Mouse (Mus musculus) right cerebral cortex, postnatal 25 days (tissue): ENCODE measurements at regions not wholly inside any gene's neighbourhood (a gene's known extent, or its start where the extent isn't known, plus 50 kb on each side); places are given as distances from the start of the nearest gene placed in this dataset.

ENCODE experiments used
- DNase-seq: peaks from one replicate; pipeline ENCODE4 v3.0.0; 2022

DNA sequence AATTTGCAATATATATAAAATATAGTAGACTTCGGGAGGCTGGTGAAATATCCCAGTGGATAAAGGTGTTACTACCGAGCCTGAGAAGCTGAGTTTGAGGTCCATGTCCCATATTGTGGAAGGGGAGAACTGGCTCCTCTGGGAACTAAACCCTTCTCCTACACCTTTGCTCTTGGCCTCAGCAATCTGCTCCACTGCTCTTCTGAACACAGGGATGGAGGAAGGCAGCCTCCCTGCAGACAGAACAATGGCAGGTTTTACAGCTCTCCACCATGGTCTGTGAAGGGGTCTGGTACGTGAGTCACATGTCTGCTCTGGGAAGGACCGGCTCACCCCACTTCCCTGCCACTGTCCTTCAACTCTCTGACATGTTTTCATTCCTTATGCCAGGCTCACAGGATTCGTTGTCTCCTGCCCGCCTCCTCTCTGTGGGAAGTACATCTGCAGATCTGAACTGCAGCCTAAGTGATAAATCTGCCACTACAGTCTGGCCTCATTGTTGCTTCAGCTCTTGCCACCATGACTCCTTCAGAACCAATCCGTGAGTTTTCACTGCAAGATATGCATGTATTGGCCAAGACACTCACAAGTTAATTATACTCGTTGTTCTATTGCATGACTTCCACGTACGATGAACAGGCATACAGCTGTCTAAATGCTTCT is 220.0 kb upstream of the Gm9767 start:
- no peak for DNase-seq

DNA sequence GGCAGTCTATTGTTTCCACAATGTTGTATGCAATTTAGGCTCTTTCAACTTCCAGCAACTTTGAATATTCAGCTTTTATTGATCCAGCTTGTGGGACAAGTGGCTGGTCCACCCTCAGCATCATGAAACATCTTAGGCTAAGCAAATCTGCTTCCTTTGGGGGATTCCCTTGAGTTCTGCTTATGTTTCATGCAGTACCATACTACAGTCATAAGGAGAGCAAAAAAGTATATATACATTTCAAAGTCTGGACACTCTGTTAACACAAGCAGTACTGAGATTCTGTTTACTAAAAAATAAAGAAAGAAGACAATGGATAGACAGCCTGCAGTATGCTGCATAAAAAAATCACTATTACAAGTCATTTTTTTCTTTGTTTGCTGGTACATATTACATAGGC is 233.7 kb upstream of the Gm9767 start:
- no peak for DNase-seq

DNA sequence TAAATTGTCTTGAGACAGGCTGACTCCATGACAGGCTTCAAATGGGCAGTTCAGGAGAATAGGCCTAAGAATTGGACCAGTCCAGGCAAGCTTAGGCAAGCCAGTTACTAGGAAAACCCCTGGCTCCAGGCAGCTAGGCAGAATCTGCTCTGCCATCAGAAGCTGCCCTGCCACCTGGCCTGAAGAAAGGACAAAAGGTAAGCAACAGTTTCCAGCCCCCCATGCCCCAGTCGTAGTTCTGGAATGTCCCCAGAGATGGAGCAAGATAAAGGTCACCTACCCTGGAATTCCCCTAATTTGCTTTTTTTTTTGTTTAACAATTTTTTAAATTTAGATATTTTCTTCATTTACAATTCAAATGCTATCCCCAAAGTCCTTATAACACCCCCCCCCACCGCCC is 248.8 kb upstream of the Gm9767 start:
- no peak for DNase-seq

DNA sequence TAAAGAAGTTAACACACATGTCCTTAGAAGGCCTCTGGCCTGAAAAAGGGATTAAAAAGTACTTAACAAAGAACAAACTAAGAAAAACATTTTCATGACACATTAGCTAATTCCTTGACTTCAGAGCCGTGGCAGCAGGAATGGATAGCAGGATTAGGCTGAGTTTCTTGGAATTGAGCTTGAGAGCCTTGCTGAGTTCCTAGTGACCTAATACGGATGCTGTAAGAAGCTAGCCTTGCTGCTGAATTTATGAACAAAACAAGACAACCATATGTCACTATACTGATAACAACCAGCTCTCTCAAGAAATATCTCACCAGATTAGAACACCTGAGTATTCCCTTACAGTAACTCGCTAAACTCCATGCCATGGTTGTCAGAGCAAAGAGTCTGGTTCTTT is 268.2 kb upstream of the Smlr1 start:
- DNase-seq: no peak

DNA sequence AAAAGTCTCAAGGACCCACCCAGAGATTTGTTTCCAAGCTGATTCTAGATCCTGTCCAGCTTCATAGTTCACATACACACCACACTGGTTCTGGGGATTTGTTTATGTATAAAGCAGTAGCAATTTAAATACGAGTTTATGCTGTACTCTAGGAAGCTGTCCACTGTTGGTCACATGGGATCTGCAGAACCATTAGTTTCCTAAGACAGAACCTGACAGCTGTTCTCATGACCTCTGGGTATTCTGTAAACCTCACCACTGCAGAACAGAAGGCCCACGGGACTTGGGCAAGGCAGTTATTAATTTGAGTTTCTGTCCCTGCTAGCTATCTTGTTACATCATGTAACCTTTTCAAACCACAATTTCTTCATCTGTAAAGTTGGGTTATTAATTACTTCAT is 265.4 kb upstream of the Smlr1 start:
- DNase-seq: no peak

DNA sequence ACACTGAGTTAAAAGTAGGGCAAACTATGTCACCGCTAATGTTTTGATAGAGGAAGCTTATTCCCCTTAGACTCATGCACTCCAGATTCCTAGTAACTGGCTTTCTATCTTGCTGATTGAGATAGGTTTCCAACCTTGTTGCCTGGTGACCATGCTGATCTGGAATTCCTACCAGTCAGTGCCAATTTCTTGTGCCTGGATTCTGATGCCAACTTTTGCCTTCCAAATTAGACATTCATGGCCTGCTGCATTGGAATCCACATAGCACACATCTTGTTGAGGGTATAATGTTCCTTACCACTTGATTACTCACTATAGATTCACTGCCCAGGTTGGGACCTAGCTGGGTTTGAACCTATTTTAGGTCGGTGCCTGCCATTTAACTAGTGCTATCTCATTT is 262.8 kb upstream of the Smlr1 start:
- no peak for DNase-seq

DNA sequence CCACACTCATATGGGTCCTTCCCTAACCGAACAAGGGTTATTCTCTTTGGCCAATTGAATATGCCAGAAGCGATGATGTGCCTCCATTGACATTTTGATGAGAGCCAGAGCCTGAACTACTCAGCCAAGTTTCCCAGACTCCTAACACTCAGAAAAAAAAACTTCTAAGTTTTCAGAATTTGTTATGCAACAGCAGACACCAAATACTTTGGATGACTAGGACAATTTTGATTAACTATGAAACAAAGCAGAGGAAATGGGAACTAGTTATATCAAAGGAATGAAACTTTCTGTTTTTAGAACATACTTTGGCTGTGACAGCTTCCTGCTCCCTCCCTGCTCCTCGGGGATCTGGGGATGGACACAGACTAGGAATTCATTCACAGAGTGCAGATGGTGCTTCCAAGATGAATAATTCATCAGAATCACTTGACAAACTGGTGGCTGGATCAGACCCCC is 254.3 kb upstream of the Smlr1 start:
- DNase-seq: no peak

DNA sequence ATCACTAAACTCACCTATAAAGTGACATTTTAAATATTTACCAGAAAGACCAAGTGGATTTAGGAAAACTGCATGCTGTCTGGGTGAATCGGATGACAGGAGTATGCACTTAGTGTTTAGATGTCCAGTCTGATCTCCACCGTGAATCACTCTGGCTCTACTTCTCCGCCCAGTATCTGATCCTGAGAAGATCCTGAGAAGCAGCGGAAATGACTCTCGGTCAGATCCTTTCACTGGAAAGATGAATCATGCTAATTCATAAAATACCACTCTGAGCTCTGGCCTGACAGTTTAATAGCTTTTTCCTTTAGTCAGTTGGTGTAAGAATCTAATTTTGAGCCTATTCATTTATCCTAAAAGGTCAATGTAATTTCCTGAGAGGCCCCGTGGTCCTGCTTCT is 252.6 kb upstream of the Smlr1 start:
- no peak for DNase-seq

DNA sequence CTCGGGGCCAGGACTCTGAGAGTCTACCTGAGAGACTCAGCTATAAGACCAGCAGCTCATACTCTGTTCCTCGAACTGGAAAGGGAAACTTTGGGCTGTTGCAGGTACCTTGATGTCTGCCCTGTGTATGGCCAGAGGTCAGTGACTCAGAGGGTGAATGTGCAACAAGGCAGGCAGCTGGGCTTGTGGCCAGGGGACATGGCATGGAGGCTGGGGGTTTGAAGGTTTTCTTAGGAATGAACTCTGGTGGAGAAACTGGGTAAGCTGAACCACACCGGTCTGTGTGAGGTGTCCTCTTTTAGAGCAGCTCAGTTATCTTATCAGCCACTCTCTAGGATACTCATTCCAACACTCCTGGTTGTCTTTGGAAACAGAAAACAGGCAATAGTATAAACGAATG is 251.9 kb upstream of the Smlr1 start:
- no peak for DNase-seq

DNA sequence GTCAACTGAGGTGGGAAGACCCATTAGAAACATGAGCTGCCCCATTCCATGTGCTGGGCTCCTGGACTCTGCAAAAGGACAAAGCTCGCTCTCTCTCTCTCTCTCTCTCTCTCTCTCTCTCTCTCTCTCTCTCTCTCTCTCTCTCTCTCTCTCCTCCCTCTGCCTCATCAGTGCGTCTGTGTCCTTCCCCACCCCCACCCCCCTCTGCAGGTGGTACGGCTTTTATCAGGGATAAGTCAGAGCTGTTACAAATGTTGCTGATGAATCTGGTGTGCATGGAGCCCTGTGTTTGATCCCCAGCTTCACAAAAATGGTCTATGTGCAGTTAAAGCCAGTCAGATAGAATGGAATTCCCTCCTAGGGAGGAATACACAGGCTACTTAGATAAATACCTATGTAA is 247.8 kb upstream of the Smlr1 start:
- no peak for DNase-seq

DNA sequence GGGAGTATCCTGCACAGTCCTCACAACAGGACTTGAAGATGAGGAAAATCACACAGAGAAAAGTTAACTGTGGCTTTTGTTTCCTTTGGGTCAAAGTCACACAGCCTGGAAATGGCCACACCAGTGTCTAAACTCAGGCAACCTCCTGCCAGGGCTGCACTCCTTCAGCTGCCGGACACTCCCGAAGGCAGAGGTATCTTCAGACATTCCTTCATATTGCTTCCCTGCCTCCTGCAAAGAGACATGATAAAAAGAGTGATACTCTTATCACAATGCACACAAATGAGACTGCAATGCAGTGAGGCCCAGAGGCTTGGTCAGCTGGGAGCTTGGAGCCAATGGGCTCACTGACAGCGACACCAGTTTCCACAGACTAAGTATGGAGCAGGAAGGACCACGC is 243.4 kb upstream of the Smlr1 start:
- no peak for DNase-seq

DNA sequence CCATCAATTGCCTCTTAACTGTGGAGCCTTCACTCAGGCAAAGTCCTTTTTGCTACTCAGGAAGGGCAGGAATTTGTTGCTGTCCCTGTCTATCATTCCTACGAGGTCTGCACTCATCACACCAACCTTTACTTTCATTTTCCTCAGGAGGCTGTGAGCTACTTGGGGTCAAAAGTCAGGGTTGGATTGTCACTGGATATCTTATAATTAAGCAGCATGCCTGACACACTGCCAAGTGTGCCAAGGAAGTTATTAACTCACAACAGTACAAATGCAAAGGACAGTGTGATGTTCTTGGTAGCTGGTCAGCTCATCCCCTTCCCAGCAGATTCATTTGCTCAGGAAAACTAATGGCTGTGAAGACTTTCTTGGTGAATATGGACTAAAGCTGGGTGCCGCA is 241.7 kb upstream of the Smlr1 start:
- DNase-seq: no peak

DNA sequence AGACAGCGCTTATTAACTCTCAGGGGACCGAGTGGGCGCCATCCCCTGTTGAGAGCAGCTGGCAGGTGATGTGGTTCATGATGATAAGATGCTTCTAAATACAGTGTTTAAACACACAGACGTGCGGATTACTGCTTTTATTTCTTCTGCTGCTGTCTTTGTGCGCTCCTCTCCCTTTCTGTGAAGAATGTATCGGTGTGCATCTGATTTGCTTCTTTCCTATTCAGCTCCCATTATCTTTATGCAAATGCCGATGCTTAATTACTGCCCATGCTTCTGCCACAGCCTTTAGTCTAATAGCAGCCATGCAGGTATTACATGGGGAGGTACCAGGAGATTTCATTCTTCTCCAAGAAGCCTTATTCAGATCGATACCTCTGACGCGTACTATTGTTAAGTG is 240.6 kb upstream of the Smlr1 start:
- no peak for DNase-seq

DNA sequence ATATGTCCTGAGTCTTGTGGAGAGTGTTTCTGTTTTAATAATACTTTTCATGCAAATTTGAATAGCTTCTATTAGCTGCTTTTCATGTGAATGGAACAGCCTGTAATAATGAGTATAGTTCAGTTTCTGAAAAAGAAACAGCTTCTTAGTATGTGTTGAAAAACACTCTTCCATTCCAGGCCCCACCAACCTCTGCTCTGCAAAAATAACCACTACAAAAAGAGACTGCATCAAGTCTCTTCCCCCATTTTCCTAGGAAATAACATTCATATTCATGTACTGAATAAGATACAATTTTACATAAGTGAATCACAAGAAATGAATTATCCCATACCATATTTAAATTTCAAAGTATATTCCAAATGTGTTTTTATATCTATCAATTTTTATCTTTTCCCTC is 234.0 kb upstream of the Smlr1 start:
- no peak for DNase-seq

DNA sequence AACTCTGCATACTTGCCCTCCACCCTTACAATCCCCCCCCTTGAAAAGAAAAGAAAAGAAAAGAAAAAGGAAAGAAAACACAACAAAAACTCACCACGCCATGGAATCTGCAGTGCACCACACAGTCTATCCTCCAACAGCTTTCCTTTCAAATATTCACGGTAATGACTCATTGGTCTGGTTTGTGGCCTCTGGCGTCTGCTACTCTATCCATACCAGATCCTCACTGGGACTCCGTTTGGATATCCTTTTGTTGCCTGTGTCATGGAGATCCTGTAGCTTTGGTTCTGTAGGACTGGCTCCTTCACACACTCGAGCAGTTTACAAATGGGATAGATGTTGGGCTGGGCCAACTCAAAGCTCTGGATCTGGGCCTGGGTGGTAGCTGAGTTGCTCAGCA is 232.4 kb upstream of the Smlr1 start:
- DNase-seq: no peak

DNA sequence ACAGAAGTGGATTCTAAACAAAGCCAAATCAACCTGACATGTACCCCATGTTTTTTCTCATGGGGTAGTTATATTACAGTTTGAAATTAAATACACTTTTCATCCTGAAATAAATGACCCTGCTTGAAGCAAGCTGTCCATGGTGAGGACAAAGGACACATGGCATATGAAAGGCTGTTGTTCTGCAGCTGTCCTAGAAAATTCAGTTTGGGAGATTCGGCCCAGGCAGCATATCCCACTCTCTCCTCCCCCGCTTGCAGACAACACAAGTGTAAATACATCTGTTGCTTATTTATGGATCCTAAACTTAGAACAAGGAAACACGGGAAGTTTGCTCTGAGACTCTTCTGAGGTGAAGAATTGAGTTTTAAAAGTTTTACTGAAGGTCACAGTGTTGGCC is 218.2 kb upstream of the Smlr1 start:
- DNase-seq: no peak

DNA sequence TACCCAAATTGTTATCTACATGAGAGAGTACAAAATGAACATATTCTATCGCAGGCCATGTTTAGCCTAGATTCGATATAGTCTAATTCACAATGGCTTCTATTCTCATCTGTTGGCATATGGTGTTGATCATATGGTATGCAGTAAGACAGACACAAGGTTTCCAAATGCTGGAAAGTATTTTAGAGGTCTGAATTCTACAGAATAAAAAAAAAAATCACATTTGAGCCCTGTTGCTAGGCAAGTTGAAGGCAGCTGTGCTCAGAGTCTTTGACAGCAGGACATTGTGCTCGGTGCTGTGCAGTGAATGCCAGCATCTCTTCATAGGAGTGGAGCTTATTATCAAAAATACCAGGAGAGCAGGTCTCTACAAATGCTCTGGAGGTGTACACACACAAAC is 206.6 kb upstream of the Smlr1 start:
- DNase-seq: peak; percentile 16

DNA sequence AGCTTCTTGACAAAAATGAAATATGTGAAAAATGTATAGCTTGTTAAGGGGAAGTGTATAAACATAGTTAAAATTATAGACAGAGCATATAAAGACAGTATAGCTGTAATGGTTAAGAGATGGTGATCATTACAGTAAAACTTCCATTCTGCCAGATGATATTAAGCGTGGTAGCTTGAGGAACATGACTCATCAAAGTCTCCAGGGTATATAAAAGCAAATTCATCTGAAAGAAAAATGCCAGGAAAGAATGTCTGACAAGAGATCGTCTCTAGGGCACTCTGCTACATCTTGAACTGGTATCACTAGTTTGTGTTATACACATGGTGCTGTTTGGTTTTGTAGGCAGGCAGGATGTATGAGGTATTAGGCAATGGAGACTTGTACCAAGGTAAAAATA is 204.9 kb upstream of the Smlr1 start:
- DNase-seq: no peak

DNA sequence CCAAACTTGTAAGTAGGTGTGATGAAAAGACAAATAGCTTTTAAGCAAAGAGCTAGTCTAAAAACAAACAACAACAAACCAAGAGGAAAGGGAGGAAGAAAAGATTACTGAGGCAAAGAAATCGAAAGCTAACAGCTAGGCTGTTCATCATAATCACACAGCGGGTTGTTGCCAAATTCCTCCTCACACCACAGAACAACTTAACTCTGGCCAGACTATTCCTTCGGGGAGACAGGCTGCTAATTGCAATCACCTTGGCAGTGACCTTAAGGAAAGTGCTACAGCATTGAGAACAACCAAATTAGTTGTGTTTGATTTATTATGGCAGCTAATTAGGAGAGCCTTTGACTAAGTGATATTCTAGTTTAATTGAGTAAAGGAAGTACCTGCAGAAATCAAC is 194.4 kb upstream of the Smlr1 start:
- no peak for DNase-seq

DNA sequence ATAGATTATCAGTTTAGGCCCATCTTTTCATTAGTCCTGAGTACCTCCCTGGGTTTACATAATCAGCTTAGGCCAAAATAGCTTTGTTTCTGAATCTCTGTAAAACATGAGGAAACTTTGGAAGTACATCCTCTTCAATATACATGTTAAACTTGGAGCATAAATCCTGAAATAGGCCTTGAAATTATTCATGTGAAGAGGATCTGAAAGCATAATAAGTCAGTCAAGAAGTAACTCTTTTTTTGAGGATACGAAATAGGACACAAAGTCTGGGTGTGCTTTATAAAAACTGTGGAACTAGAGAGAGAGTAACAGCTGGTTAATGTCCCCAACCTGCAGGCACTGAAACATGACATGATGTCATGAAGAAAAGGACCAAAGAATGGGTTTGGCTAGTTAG is 187.9 kb upstream of the Smlr1 start:
- no peak for DNase-seq

DNA sequence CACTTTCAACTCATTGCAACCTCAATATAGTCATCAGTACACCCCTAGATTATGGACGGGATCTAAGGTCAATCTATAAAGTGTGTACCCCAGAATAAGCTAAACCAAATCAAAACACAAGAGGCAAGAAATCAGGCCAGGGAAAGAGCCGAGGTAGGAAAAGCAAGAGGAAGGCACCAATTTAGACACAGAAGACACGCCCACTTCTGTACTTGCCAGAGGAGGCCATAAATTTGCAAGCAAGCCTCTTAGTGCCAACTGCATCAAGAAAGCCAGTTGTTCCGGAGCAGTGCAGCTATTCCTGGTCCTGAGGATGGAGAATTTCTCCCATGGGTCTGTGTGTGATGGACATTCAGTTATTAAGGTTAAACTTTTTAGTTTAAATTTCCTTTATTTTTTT is 179.7 kb upstream of the Smlr1 start:
- DNase-seq: no peak

DNA sequence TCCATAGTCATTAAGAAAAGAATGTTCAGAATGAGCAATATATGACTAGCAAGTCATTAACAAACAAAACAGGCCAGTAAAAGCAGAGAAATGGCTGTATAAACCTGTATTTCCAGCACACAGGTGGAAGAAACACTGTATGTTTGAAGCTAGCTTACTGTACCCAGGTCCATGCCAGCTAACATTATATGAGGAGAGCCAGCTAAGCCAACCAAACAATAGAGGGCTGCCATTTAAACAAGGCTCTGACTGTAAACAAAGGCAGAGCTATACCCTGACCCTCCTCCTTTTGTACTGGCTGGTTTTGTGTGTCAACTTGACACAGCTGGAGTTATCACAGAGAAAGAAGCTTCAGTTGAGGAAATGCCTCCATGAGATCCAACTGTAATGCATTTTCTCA is 178.6 kb upstream of the Smlr1 start:
- DNase-seq: no peak

DNA sequence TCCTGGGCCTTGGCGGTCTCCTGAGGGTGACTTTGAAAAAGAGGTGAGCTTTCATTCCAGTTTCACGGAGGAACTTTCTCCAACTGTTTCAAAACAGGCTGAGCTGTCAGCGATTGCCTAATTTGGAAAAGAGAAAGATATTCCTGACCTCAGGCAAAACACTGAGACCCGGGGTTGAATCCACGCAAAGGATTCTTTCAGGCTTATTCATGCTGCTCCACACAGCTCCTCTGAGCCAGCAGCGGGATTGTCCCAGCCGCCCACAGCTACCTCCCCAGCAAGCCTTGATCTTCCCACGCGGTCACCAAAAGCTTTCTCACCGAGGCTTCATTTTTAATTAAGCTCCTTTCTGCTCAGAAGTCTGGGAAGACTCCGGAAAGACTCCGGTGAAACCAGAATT is 178.0 kb upstream of the Smlr1 start:
- peak; percentile 27 for DNase-seq

DNA sequence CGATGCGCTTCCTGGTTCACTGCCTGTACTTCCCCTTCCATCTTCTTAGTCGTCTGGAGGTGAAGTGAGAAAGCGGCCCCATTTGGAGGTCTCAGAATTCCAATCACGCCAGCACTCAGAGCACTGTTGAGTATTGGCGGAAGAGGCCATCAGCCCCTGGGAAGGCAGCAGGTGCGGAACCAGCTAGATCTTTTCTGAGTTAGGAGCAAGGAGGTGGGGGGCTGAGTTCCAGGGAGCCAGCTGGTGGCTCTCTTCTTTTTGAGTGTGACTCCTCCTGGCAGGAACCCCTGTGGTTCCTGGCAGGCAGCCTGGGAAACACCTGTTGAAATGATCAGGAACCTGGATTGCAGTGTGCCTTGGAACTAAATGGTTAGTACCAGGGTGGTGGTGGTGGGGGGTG is 171.9 kb upstream of the Smlr1 start:
- DNase-seq: peak; percentile 25

DNA sequence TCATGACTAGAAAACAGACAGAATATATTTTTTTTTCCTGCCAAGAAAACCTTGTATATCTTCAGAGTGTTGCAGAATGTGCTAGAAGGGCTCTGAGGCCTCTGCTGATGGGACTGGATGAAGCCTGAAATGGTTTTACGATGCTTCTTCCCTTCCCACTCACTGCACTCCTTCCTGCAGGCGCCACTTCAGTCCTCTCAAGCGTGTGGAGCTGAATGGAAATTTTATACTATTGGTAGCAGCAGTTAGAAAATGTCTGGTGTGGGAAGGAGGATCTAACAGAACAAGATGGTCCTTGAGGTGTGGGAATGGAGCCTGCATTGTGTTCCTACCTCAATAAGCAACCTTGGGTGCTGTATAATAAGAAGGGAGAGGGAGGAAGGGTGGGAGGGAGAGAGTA is 166.1 kb upstream of the Smlr1 start:
- no peak for DNase-seq

DNA sequence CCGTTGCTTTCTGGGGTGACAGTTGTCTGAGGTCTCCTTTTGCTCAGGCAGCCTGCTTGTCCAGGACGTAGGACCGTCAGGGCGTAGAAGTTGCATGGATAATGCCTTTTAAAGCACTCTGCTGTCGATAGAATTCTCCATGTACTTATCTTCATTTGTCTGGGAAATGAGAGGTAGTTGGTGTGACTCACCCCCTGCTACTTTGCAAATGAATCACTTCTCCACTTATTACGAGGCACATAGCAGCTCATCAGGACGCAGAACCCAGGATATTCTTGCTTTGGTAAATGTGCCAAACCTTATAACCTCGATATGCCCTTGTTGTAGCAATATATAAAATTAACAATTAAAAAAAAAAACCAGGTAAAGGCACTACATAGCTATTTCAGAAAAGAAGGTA is 159.7 kb upstream of the Smlr1 start:
- DNase-seq: no peak
